Mouse (Mus musculus): ENCODE data around the gene Gm37419. TPM values are rescaled to one million over a fixed set of nuclear protein-coding genes. Genes with fewer than 3 reads are reported as not detected.

Gene Gm37419
- polyA plus RNA-seq, 1 experiment from 2014 or later = not detected

DNA sequence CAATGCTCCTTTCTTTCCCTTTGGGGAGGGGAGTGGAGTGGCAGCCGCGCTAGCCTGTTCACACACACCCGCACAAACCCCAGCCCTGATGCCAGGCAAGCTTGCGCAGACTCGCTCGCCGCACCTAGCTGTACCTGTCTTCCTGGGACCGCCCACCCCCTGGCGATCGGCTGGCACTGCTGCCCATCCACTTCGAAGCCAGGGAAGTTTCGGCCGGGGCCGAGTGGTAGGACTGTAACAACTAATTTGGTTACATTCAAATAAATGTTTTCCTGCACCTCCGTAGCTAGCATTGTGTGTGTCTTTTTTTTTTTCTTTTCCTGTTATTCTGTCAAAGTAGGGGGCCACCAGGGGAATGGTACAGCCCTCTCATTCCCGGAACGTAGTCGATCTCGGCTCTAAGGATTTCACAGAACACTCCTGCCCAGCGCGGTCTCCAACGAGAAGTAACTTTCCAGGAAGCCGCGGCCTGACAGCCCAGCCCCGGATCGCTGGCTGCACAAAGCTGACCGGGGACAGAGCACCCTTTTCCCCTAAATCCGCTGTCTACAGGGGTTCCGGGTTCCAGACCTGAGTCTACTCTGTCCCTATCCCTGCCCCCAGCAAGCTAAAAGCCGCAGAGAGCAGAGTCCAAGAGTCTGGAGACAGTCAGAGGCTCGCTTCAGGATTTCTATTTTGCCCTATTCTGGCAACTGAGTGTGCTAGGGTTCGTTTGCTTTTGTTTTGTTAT is 7.1 kb upstream of the Gm37419 start:
- no peak for ATAC-seq (ENCODE audit: insufficient read depth, low FRiP score, low read depth)
- WGBS = 4% methylated on average over 32 of the region's 32 CpGs

DNA sequence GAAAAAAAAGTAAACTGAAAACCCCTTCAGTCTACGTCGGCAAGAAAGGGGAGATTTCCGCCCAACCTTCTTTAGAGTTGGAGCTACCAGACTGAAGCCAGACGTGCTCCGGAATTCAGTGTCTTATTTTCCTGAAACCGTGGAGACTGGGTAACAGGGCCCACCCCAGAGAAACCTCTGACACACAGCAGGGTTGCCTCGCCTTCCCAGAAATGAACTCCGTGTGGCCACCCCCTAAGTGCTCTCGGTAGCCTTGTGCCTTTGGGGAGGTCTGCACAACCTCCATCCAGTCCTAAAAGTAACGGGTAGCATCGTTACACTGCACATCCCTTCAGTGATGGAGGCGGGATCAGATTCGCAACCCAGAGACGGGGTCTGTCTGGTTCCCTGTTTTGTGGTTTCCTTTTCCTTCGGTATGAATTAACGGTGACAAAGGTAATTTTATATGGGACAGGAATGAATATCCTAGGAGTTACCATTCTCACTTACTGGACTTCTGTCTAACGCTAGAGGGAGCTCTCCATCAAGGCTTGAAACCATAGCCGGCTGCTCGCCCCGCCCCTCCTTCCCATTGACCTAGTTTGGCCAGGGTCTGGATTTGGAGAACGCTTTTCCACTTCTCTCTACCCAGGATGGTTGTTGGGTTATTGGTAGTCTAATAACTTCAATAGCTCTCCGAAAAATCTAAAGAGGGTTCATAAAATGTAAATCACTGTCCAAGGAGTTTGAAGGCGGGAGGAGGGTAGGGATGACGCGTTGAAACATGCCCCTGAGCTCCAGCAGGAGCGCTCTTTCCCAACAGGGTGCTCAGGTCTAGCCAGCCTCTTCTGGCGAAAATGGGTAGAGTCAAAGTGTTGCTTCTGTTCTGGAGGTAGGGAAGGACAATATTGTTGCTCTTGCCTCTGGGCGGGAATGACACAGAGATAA is 6.1 kb upstream of the Gm37419 start:
- peak overlapping the region; percentile 0; the same call in 1 of the 2 replicates for H3K9ac ChIP-seq
- WGBS = 5% methylated on average over 28 of the region's 28 CpGs
- ATAC-seq (ENCODE audit: insufficient read depth, low FRiP score, low read depth) = peak; percentile 61; the same call in 1 of the 2 replicates
- H3K36me3 ChIP-seq = no peaks in the 10 kb centered on the region
- peak overlapping the region; percentile 88 for H3K4me2 ChIP-seq
- H3K27me3 ChIP-seq (replicated peaks) = no peaks in the 10 kb centered on the region
- peak overlapping the region; percentile 46 for H3K4me3 ChIP-seq (replicated peaks)
- peaks cover 19% of the 10 kb centered on the region for H3K4me1 ChIP-seq
- peak overlapping the region; percentile 52; the same call in 1 of the 2 replicates for H3K27ac ChIP-seq
- no peaks in the 10 kb centered on the region for H3K9me3 ChIP-seq

More for the DNA sequence above, 7.1 kb upstream of the Gm37419 start:
- Histone ChIP-seq H3K4me2 (peak overlapping the region; percentile 88), H3K36me3 (no peaks in the 10 kb centered on the region), H3K27ac (no peak overlapping the region), H3K4me1 (peaks cover 19% of the 10 kb centered on the region), H3K9ac (no peak overlapping the region), H3K9me3 (no peaks in the 10 kb centered on the region), H3K4me3 (replicated peaks) (peak overlapping the region; percentile 46), H3K27me3 (replicated peaks) (no peaks in the 10 kb centered on the region)

DNA sequence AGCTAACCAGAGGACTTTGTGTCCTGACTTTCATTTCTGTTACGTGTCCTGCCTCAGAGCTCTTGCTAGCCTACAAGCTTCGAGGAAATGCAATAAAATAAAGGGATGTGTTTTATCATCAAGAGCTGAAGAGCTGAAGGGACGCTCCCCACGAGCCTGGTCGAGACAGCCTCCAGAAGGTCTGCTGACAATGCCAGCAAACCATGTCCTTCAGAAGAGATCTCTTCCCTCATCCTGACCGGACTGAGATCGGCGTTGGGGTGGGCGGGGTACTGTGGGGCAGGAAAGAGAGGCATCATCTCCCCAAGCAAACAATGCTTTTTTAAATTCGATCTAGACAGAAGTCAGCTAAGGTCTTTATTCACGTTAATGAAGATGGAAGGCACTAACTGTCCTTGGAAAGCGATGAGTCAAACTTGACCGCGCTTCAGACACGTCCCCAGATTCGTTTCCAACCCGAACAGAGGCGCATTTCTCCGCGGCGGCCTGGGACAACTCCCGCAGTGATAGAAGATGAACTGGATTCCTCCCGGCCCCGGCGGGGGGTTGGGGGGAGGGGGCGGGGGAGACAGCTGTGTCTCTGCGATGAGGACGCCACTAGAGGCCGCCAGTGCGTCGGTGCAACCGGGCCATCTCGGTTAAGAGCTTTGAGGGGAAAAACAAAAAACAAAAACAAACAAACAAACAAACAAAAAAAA is 5.2 kb upstream of the Gm37419 start:
- no peak for ATAC-seq (ENCODE audit: insufficient read depth, low FRiP score, low read depth)
- no peaks in the 10 kb centered on the region for H3K36me3 ChIP-seq
- peak overlapping the region; percentile 0; the same call in 1 of the 2 replicates for H3K9ac ChIP-seq
- peak overlapping the region; percentile 52; the same call in 1 of the 2 replicates for H3K27ac ChIP-seq
- WGBS = 2% methylated on average over 33 of the region's 33 CpGs
- H3K4me2 ChIP-seq = peak overlapping the region; percentile 88
- peaks cover 19% of the 10 kb centered on the region for H3K4me1 ChIP-seq
- H3K4me3 ChIP-seq (replicated peaks) = peak overlapping the region; percentile 46
- H3K9me3 ChIP-seq = no peaks in the 10 kb centered on the region
- no peaks in the 10 kb centered on the region for H3K27me3 ChIP-seq (replicated peaks)

DNA sequence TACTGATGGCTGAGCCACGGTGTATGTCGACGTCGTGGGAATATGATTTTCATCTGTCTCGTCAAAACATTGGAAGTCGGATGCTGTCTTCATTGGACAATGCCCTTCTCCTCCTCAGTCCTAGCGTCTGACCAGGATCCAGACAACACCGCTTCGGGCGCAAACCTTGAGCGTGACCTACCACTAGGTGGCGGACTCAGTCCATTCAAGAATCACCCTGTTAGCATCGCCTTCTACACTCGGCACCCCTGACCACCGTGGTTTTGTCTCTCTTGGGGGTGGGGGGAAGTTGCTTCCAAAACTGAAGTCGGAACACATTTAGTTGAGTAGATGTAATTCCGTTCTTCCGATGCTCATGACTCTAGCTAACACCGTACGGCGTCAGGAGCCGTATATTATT is 4.1 kb upstream of the Gm37419 start:
- H3K36me3 ChIP-seq = no peaks in the 10 kb centered on the region
- WGBS = 1% methylated on average over 22 of the region's 22 CpGs
- H3K9me3 ChIP-seq = no peaks in the 10 kb centered on the region
- H3K27me3 ChIP-seq (replicated peaks) = no peaks in the 10 kb centered on the region
- peaks cover 19% of the 10 kb centered on the region for H3K4me1 ChIP-seq
- H3K9ac ChIP-seq = no peak overlapping the region
- H3K4me2 ChIP-seq = peak overlapping the region; percentile 85
- ATAC-seq (ENCODE audit: insufficient read depth, low FRiP score, low read depth) = peak; percentile 33; the same call in 1 of the 2 replicates
- peak overlapping the region; percentile 1; the same call in 1 of the 2 replicates for H3K27ac ChIP-seq
- H3K4me3 ChIP-seq (replicated peaks) = peak overlapping the region; percentile 37

DNA sequence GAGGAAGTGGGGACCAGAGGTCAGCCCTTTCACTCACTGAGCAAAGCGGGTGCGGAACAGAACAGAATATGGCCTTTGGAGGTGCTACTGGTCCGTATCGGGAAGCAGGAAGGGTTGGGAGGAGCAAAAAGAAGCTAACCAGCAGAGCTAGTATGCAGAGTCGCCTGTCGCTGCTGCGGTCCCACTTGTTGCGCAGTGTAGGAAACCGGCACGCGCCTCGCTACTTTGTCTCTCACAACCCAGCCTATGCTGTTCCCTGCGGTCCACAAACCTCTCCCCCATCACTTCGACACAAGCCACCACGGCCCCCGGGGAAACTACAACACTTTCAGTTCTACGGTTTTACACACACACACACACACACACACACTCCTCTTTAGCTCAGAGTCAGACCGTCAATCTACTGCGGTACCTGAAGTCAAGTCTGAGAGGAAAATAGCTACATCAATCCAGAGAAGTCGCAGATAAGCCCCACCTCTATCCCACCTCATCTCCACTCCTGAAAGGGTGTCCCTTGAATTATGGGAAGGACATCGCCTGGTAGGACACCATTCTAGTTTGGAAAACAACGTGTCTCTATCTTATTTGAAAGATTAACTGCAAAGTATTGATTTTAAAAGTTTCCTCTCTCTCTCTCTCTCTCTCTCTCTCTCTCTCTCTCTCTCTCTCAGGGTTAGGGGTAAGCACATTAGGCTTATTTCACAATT is 3.4 kb upstream of the Gm37419 start:
- Histone ChIP-seq H3K4me3 (replicated peaks) (peak overlapping the region; percentile 37), H3K9me3 (no peaks in the 10 kb centered on the region), H3K9ac (no peak overlapping the region), H3K4me1 (peaks cover 19% of the 10 kb centered on the region), H3K4me2 (peak overlapping the region; percentile 85), H3K27ac (peak overlapping the region; percentile 1; the same call in 1 of the 2 replicates), H3K36me3 (no peaks in the 10 kb centered on the region), H3K27me3 (replicated peaks) (no peaks in the 10 kb centered on the region)
- WGBS = under 1% methylated on average over 22 of the region's 22 CpGs
- no peak; the same call in 1 of the 2 replicates for ATAC-seq (ENCODE audit: insufficient read depth, low FRiP score, low read depth)

DNA sequence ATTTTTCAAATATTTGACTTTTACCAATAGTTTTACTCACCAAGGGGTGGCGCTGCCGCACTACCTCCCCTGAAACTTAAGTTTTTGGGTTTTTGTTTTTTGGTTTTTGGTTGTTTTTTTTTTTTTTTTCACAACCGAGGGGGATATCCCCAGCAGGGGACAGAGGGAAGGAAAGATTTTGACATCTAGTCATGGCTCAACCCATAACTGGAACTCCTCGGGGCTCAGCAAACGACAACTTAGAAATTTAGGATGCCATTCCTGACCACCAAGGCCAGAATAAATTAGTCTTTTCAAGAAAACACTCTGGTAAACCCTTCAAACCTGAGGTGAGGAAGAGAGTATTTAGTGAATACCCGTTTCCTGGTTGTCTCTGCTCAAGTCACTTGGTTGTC is 2.8 kb upstream of the Gm37419 start:
- no peak for ATAC-seq (ENCODE audit: insufficient read depth, low FRiP score, low read depth)
- H3K9ac ChIP-seq = no peak overlapping the region
- H3K9me3 ChIP-seq = no peaks in the 10 kb centered on the region
- H3K4me2 ChIP-seq = peak overlapping the region; percentile 85
- 4% methylated on average over 6 of the region's 6 CpGs for WGBS
- H3K27me3 ChIP-seq (replicated peaks) = no peaks in the 10 kb centered on the region
- H3K36me3 ChIP-seq = no peaks in the 10 kb centered on the region
- peaks cover 19% of the 10 kb centered on the region for H3K4me1 ChIP-seq
- H3K27ac ChIP-seq = no peak overlapping the region
- H3K4me3 ChIP-seq (replicated peaks) = no peak overlapping the region

DNA sequence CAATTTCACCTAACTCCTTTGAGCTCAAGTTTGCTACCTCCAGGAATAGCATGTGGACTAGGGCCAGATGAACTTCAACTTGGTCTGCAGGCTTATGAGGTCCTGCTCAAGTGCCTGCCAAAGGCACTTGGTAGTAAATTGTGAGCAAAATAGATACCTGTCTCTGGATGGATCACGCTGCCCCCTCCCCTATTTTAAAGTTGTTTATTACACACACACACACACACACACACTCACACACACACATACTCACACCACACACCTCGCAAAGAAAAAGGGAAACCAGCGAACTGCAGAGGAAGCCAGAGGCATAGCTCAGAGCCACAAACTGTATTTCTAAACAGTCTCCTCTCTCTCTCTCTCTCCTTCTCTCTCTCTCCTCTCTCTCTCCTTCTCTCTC is 2.1 kb upstream of the Gm37419 start:
- no peak overlapping the region for H3K9ac ChIP-seq
- H3K27ac ChIP-seq = no peak overlapping the region
- no peaks in the 10 kb centered on the region for H3K36me3 ChIP-seq
- peaks cover 15% of the 10 kb centered on the region for H3K4me1 ChIP-seq
- 17% methylated on average over 3 of the region's 3 CpGs for WGBS
- H3K4me2 ChIP-seq = peak overlapping the region; percentile 75
- no peaks in the 10 kb centered on the region for H3K9me3 ChIP-seq
- H3K27me3 ChIP-seq (replicated peaks) = no peaks in the 10 kb centered on the region
- ATAC-seq (ENCODE audit: insufficient read depth, low FRiP score, low read depth) = no peak
- peak overlapping the region; percentile 69; the same call in 1 of the 2 replicates for H3K4me3 ChIP-seq (replicated peaks)

DNA sequence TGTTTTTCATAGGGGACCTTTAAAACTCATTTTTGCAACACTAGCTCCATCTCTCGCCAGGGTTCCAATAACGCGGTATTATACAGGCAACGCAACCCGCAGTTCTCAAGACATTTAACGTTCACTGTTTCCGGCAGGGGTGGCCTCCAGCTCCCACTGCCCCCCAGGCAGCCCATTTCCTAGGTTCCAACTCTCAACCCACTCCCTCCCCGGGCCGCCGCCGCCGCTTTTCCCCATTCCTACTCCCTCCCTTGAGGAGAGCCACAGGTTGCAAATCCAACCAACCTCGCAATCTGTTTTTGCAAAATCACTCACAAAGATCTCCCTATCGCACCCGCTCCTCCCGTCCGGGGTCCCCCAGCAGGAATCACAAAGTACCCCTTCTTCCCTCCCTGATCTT is 1.4 kb upstream of the Gm37419 start:
- H3K36me3 ChIP-seq = no peaks in the 10 kb centered on the region
- H3K27me3 ChIP-seq (replicated peaks) = no peaks in the 10 kb centered on the region
- peak overlapping the region; percentile 67 for H3K9ac ChIP-seq
- peaks cover 18% of the 10 kb centered on the region for H3K4me1 ChIP-seq
- peak overlapping the region; percentile 75 for H3K4me2 ChIP-seq
- no peak for ATAC-seq (ENCODE audit: insufficient read depth, low FRiP score, low read depth)
- no peak overlapping the region for H3K27ac ChIP-seq
- 1% methylated on average over 17 of the region's 17 CpGs for WGBS
- H3K9me3 ChIP-seq = no peaks in the 10 kb centered on the region
- H3K4me3 ChIP-seq (replicated peaks) = peak overlapping the region; percentile 69

DNA sequence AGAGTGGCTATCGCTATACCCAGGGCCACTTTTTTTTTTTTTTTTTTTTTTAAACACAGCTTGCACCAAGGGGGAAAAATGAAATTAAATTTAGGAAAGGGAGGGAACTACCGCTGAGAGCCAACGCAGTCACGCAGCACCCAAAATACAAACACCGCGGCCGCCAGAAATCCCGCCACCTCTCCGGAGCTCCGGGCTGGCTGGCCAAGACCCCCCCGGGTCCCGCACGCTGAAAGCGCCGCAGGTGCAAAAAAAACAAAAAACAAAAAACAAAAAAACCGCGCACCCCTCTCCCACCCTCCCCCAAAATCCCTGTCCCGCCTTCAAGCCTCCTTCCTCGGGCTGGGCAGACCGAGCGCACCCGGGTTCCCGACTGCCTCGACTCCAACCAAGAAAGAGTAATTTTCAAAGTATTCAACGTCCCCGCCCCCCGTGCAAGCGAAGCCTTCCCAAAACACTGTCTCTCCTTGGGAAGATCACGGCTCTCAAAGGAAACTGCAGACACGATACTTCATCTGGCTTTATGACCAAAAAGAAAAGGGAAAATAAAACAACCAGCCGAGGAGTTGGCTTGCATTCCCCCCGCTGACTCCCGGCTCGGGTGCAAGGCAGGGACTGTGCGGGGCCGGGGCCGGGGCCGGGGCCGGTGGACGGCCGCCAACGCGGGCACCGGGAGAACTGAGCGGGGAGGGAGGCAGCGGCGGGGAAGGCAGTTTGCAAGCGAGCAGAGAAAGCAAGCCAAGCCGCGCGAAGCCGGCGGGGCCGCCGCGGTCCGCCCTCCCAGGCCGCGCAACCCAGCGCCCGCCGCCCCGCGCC is 733 bp upstream of the Gm37419 start:
- Histone ChIP-seq H3K4me2 (peak overlapping the region; percentile 75), H3K36me3 (no peaks in the 10 kb centered on the region), H3K4me3 (replicated peaks) (peak overlapping the region; percentile 69), H3K4me1 (peaks cover 15% of the 10 kb centered on the region), H3K27ac (peak overlapping the region; percentile 99), H3K27me3 (replicated peaks) (no peaks in the 10 kb centered on the region), H3K9ac (peak overlapping the region; percentile 67), H3K9me3 (no peaks in the 10 kb centered on the region)
- under 1% methylated on average over 61 of the region's 64 CpGs for WGBS
- no peak for ATAC-seq (ENCODE audit: insufficient read depth, low FRiP score, low read depth)

DNA sequence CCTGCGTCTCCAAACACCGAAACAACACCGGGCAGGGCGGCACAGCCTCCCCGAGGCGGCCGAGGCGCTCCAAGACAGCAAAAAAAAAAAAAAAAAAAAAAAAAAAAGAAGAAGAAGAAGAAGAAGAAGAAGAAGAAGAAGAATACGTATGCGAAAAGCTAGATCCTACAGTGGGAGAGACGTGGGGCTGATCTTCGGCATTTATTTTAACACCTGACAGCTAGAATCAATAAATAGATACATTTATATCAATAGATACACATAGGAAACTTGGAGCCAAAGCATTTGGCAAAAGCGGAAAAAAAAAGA is 171 bp upstream of the Gm37419 start:
- Histone ChIP-seq H3K4me1 (peaks cover 12% of the 10 kb centered on the region), H3K9me3 (no peaks in the 10 kb centered on the region), H3K4me3 (replicated peaks) (peak overlapping the region; percentile 69), H3K27ac (peak overlapping the region; percentile 99), H3K9ac (peak overlapping the region; percentile 67), H3K4me2 (peak overlapping the region; percentile 75), H3K36me3 (no peaks in the 10 kb centered on the region), H3K27me3 (replicated peaks) (no peaks in the 10 kb centered on the region)
- ATAC-seq (ENCODE audit: insufficient read depth, low FRiP score, low read depth) = no peak
- WGBS = 0% methylated on average over 13 of the region's 13 CpGs

All from stomach, embryonic 15.5 days (tissue).